Mouse (Mus musculus) stomach, embryonic 16.5 days (tissue): ENCODE measurements around the gene Batf2. TPM values are rescaled to one million over a fixed set of nuclear protein-coding genes. Genes with fewer than 3 reads are reported as not detected.

ENCODE experiments used
- polyA plus RNA-seq: library from polyadenylated mRNA; unstranded; fragments of >200 nt; fragmentation: Nextera tagmentation; extraction: Ambion mirVana; gene quantifications from 2 replicates; pipeline ENCODE4 v1.2.1, GENCODE M21; 2015

Gene Batf2
- polyA plus RNA-seq, 1 experiment from 2014 or later = 0.25 TPM

Other genes starting within 250 kb of the Batf2 start
- 1.7 and 1.8 TPM in 2 replicates for gene Tigd3, start 246.8 kb upstream of the Batf2 start, polyA plus RNA-seq
- 117 and 127 TPM in 2 replicates for gene Dpf2, start 228.0 kb upstream of the Batf2 start, polyA plus RNA-seq
- 13.4 and 13.9 TPM in 2 replicates for gene Cdc42ep2, start 216.2 kb upstream of the Batf2 start, polyA plus RNA-seq
- 49.6 and 50.4 TPM in 2 replicates for gene Pola2, start 176.8 kb upstream of the Batf2 start, polyA plus RNA-seq
- not detected in 2 replicates for gene Slc22a20, start 154.8 kb upstream of the Batf2 start, polyA plus RNA-seq
- 22.0 and 22.7 TPM in 2 replicates for gene Capn1, start 125.1 kb upstream of the Batf2 start, polyA plus RNA-seq
- 27.5 and 29.2 TPM in 2 replicates for gene Syvn1, start 94.4 kb upstream of the Batf2 start, polyA plus RNA-seq
- 63.2 and 65.9 TPM in 2 replicates for gene Mrpl49, start 83.2 kb upstream of the Batf2 start, polyA plus RNA-seq
- 635 and 729 TPM in 2 replicates for gene Fau, start 83.1 kb upstream of the Batf2 start, polyA plus RNA-seq
- 25.0 and 26.0 TPM in 2 replicates for gene Znhit2, start 79.8 kb upstream of the Batf2 start, polyA plus RNA-seq
- 25.5 and 29.1 TPM in 2 replicates for gene Tm7sf2, start 72.6 kb upstream of the Batf2 start, polyA plus RNA-seq
- 61.8 and 69.0 TPM in 2 replicates for gene Vps51, start 63.8 kb upstream of the Batf2 start, polyA plus RNA-seq
- not detected in 2 replicates for gene Tmem262, start 61.0 kb upstream of the Batf2 start, polyA plus RNA-seq
- 0.71 and 1.3 TPM in 2 replicates for gene Gm28374, start 58.7 kb upstream of the Batf2 start, polyA plus RNA-seq
- 62.7 and 70.3 TPM in 2 replicates for gene Zfpl1, start 56.0 kb upstream of the Batf2 start, polyA plus RNA-seq
- gene Cdca5, start 56.0 kb upstream of the Batf2 start, polyA plus RNA-seq = 29.9 and 31.0 TPM in 2 replicates
- gene AC131692.1, start 46.6 kb upstream of the Batf2 start, polyA plus RNA-seq = 0.19 TPM in 1 of 2 replicates, not detected in the other
- gene Naaladl1, start 35.2 kb upstream of the Batf2 start, polyA plus RNA-seq = 1.2 and 2.9 TPM in 2 replicates
- gene Sac3d1, start 22.3 kb upstream of the Batf2 start, polyA plus RNA-seq = 23.8 and 25.2 TPM in 2 replicates
- gene Snx15, start 12.7 kb upstream of the Batf2 start, polyA plus RNA-seq = 30.9 and 31.9 TPM in 2 replicates
- 96.8 and 106 TPM in 2 replicates for gene Arl2, start 565 bp downstream of the Batf2 start, polyA plus RNA-seq
- not detected in 2 replicates for gene Majin, start 43.4 kb downstream of the Batf2 start, polyA plus RNA-seq
- gene Gpha2, start 85.4 kb downstream of the Batf2 start, polyA plus RNA-seq = 0.41 and 0.48 TPM in 2 replicates
- 20.6 and 22.1 TPM in 2 replicates for gene Ppp2r5b, start 94.9 kb downstream of the Batf2 start, polyA plus RNA-seq
- gene Atg2a, start 100.7 kb downstream of the Batf2 start, polyA plus RNA-seq = 9.3 and 11.2 TPM in 2 replicates
- gene Ehd1, start 135.7 kb downstream of the Batf2 start, polyA plus RNA-seq = 77.2 and 98.4 TPM in 2 replicates
- gene Cdc42bpg, start 165.5 kb downstream of the Batf2 start, polyA plus RNA-seq = 1.9 and 2.0 TPM in 2 replicates
- 59.0 and 60.2 TPM in 2 replicates for gene Men1, start 194.0 kb downstream of the Batf2 start, polyA plus RNA-seq
- 11.4 and 11.8 TPM in 2 replicates for gene Map4k2, start 200.2 kb downstream of the Batf2 start, polyA plus RNA-seq
- 94.5 and 95.1 TPM in 2 replicates for gene Sf1, start 222.7 kb downstream of the Batf2 start, polyA plus RNA-seq
- gene Pygm, start 243.4 kb downstream of the Batf2 start, polyA plus RNA-seq = 17.7 and 55.0 TPM in 2 replicates